Mouse (Mus musculus) embryonic facial prominence, embryonic 13.5 days (tissue): Measurements from ENCODE around the gene Fut8. TPM values are rescaled to one million over a fixed set of nuclear protein-coding genes. Genes with fewer than 3 reads are reported as not detected.

Experiments used
- ATAC-seq: fragments of 200-750 bp; cut with Nextera tagmentation; 2 replicates; pipeline ENCODE4 v1.8.0; 2017; ENCODE audit warnings: low read depth; ENCODE audit not compliant: insufficient number of reproducible peaks, insufficient read depth, low FRiP score, low TSS enrichment
- H3K27ac ChIP-seq: fragments of 300-500 bp; sonication (generic); 2 replicates; pipeline ENCODE4 v1.5.1; 2015; ENCODE audit warnings: moderate library complexity, mild to moderate bottlenecking, inconsistent platforms
- H3K27me3 ChIP-seq: fragments of 300-500 bp; sonication (generic); 2 replicates; pipeline ENCODE4 v1.6.1; 2015; ENCODE audit warnings: mild to moderate bottlenecking, inconsistent platforms
- H3K36me3 ChIP-seq: fragments of 300-500 bp; sonication (generic); 2 replicates; pipeline ENCODE4 v1.6.1; 2015; ENCODE audit warnings: mild to moderate bottlenecking, inconsistent platforms
- H3K4me1 ChIP-seq: fragments of 300-500 bp; sonication (generic); 2 replicates; pipeline ENCODE4 v1.6.1; 2015; ENCODE audit warnings: inconsistent platforms
- H3K4me2 ChIP-seq: fragments of 300-500 bp; sonication (generic); 2 replicates; pipeline ENCODE4 v1.6.1; 2015; ENCODE audit warnings: moderate library complexity, mild to moderate bottlenecking, inconsistent platforms
- H3K4me3 ChIP-seq: fragments of 300-500 bp; sonication (generic); 2 replicates; pipeline ENCODE4 v1.5.1; 2015; ENCODE audit warnings: mild to moderate bottlenecking, inconsistent platforms
- H3K9ac ChIP-seq: fragments of 300-500 bp; sonication (generic); 2 replicates; pipeline ENCODE4 v1.6.1; 2015; ENCODE audit warnings: mild to moderate bottlenecking, inconsistent platforms
- H3K9me3 ChIP-seq: fragments of 300-500 bp; sonication (generic); 2 replicates; pipeline ENCODE4 v1.6.1; 2016; ENCODE audit warnings: inconsistent platforms
- WGBS: fragments of 180-500 bp; shearing (Covaris S2); methylation state at CpG from one replicate; pipeline ENCODE4 v1.1.7; 2015; ENCODE audit warnings: mixed read lengths; 5-methylcytosine and 5-hydroxymethylcytosine counted together
- polyA plus RNA-seq: library from polyadenylated mRNA; unstranded; fragments of >200 nt; fragmentation: Nextera tagmentation; extraction: Ambion mirVana; gene quantifications from 2 replicates; pipeline ENCODE4 v1.2.1, GENCODE M21; 2015

Gene Fut8
- polyA plus RNA-seq, 1 experiment from 2014 or later: 25.6 TPM

GRCm38 (mm10) chr12:77324142-77324541 is 86.2 kb downstream of the Fut8 start:
- H3K27ac ChIP-seq: no peak overlapping the region

GRCm38 (mm10) chr12:77346521-77346920 is 108.6 kb downstream of the Fut8 start:
- WGBS: 89% methylated on average over 1 of the region's 1 CpGs
- H3K27me3 ChIP-seq: no peaks in the 10 kb centered on the region
- H3K4me2 ChIP-seq: no peak overlapping the region
- no peak overlapping the region for H3K27ac ChIP-seq
- no peaks in the 10 kb centered on the region for H3K36me3 ChIP-seq
- no peaks in the 10 kb centered on the region for H3K9me3 ChIP-seq
- H3K4me1 ChIP-seq: no peaks in the 10 kb centered on the region
- no peak for ATAC-seq
- H3K9ac ChIP-seq: no peak overlapping the region
- H3K4me3 ChIP-seq: no peak overlapping the region

More at GRCm38 (mm10) chr12:77324142-77324541, 86.2 kb downstream of the Fut8 start:
- no peaks in the 10 kb centered on the region for H3K36me3 ChIP-seq
- H3K4me1 ChIP-seq: 0 out of 2 replicates have a peak, but pooled peaks cover 3% of the 10 kb centered on the region
- no peak overlapping the region for H3K4me2 ChIP-seq
- H3K27me3 ChIP-seq: no peaks in the 10 kb centered on the region
- no peak for ATAC-seq
- no peak overlapping the region for H3K4me3 ChIP-seq
- 61% methylated on average over 3 of the region's 3 CpGs for WGBS
- no peaks in the 10 kb centered on the region for H3K9me3 ChIP-seq
- H3K9ac ChIP-seq: no peak overlapping the region

- H3K27ac ChIP-seq: no peak overlapping the region
- no peak overlapping the region for H3K4me2 ChIP-seq
- H3K9ac ChIP-seq: no peak overlapping the region
- ATAC-seq: no peak
- H3K27me3 ChIP-seq: no peaks in the 10 kb centered on the region
- no peaks in the 10 kb centered on the region for H3K9me3 ChIP-seq
- no peak overlapping the region for H3K4me3 ChIP-seq
- H3K36me3 ChIP-seq: no peaks in the 10 kb centered on the region
- no peaks in the 10 kb centered on the region for H3K4me1 ChIP-seq
These were observed 111.6 kb downstream of the Fut8 start for GRCm38 (mm10) chr12:77349543-77349942.

- no peak overlapping the region for H3K4me2 ChIP-seq
- no peaks in the 10 kb centered on the region for H3K9me3 ChIP-seq
- 98% methylated on average over 1 of the region's 1 CpGs for WGBS
- no peak for ATAC-seq
- no peaks in the 10 kb centered on the region for H3K27me3 ChIP-seq
- H3K4me1 ChIP-seq: no peaks in the 10 kb centered on the region
- H3K9ac ChIP-seq: no peak overlapping the region
- no peak overlapping the region for H3K4me3 ChIP-seq
- H3K36me3 ChIP-seq: no peaks in the 10 kb centered on the region; the same call in 1 of the 2 replicates
- no peak overlapping the region for H3K27ac ChIP-seq
These were observed 177.8 kb downstream of the Fut8 start for GRCm38 (mm10) chr12:77415720-77416119.

GRCm38 (mm10) chr12:77421667-77422393 is 183.9 kb downstream of the Fut8 start:
- ATAC-seq: no peak
- H3K9me3 ChIP-seq: no peaks in the 10 kb centered on the region
- WGBS: 80% methylated on average over 6 of the region's 6 CpGs

GRCm38 (mm10) chr12:77426093-77426492 is 188.2 kb downstream of the Fut8 start:
- no peak overlapping the region for H3K27ac ChIP-seq
- no peak overlapping the region for H3K4me3 ChIP-seq
- no peak for ATAC-seq
- H3K9ac ChIP-seq: no peak overlapping the region
- no peaks in the 10 kb centered on the region for H3K27me3 ChIP-seq
- no peaks in the 10 kb centered on the region for H3K9me3 ChIP-seq
- H3K36me3 ChIP-seq: no peaks in the 10 kb centered on the region
- H3K4me2 ChIP-seq: no peak overlapping the region
- WGBS: 56% methylated on average over 3 of the region's 3 CpGs
- H3K4me1 ChIP-seq: no peaks in the 10 kb centered on the region

More at GRCm38 (mm10) chr12:77421667-77422393, 183.9 kb downstream of the Fut8 start:
- H3K27me3 ChIP-seq: no peaks in the 10 kb centered on the region
- no peak overlapping the region for H3K4me3 ChIP-seq
- no peak overlapping the region for H3K27ac ChIP-seq
- H3K4me2 ChIP-seq: no peak overlapping the region
- H3K9ac ChIP-seq: no peak overlapping the region
- no peaks in the 10 kb centered on the region for H3K36me3 ChIP-seq
- no peaks in the 10 kb centered on the region for H3K4me1 ChIP-seq

GRCm38 (mm10) chr12:77428165-77428564 is 190.2 kb downstream of the Fut8 start:
- Histone ChIP-seq H3K27ac (no peak overlapping the region), H3K9ac (no peak overlapping the region), H3K36me3 (no peaks in the 10 kb centered on the region), H3K9me3 (no peaks in the 10 kb centered on the region), H3K4me1 (no peaks in the 10 kb centered on the region), H3K27me3 (no peaks in the 10 kb centered on the region), H3K4me2 (no peak overlapping the region), H3K4me3 (no peak overlapping the region)
- 65% methylated on average over 1 of the region's 1 CpGs for WGBS
- ATAC-seq: no peak

GRCm38 (mm10) chr12:77429381-77429780 is 191.5 kb downstream of the Fut8 start:
- H3K4me1 ChIP-seq: no peaks in the 10 kb centered on the region
- no peak overlapping the region for H3K4me2 ChIP-seq
- H3K9ac ChIP-seq: no peak overlapping the region
- no peaks in the 10 kb centered on the region for H3K9me3 ChIP-seq
- no peaks in the 10 kb centered on the region for H3K27me3 ChIP-seq
- H3K4me3 ChIP-seq: no peak overlapping the region
- H3K36me3 ChIP-seq: no peaks in the 10 kb centered on the region
- ATAC-seq: no peak
- no peak overlapping the region for H3K27ac ChIP-seq

GRCm38 (mm10) chr12:77436733-77437132 is 198.8 kb downstream of the Fut8 start:
- Histone ChIP-seq H3K9ac (no peak overlapping the region), H3K27ac (no peak overlapping the region), H3K4me1 (no peaks in the 10 kb centered on the region), H3K27me3 (no peaks in the 10 kb centered on the region), H3K36me3 (no peaks in the 10 kb centered on the region), H3K4me3 (no peak overlapping the region), H3K9me3 (no peaks in the 10 kb centered on the region), H3K4me2 (no peak overlapping the region)
- 69% methylated on average over 2 of the region's 2 CpGs for WGBS
- ATAC-seq: no peak

- Histone ChIP-seq H3K4me1 (no peaks in the 10 kb centered on the region), H3K27me3 (no peaks in the 10 kb centered on the region), H3K4me3 (no peak overlapping the region), H3K36me3 (no peaks in the 10 kb centered on the region), H3K9me3 (no peaks in the 10 kb centered on the region), H3K27ac (no peak overlapping the region), H3K9ac (no peak overlapping the region), H3K4me2 (no peak overlapping the region)
- ATAC-seq: no peak
- 86% methylated on average over 2 of the region's 2 CpGs for WGBS
These were observed 212.9 kb downstream of the Fut8 start for GRCm38 (mm10) chr12:77450816-77451215.

- Histone ChIP-seq H3K27ac (no peak overlapping the region), H3K9me3 (no peaks in the 10 kb centered on the region), H3K4me1 (no peaks in the 10 kb centered on the region), H3K9ac (no peak overlapping the region), H3K36me3 (no peaks in the 10 kb centered on the region), H3K4me3 (no peak overlapping the region), H3K4me2 (no peak overlapping the region), H3K27me3 (no peaks in the 10 kb centered on the region)
- no peak for ATAC-seq
- 82% methylated on average over 1 of the region's 1 CpGs for WGBS
These were observed 228.3 kb downstream of the Fut8 start for GRCm38 (mm10) chr12:77466178-77466577.

- no peaks in the 10 kb centered on the region for H3K36me3 ChIP-seq
- no peak overlapping the region for H3K9ac ChIP-seq
- no peaks in the 10 kb centered on the region for H3K4me1 ChIP-seq
- 74% methylated on average over 2 of the region's 2 CpGs for WGBS
- H3K4me3 ChIP-seq: no peak overlapping the region
- no peak for ATAC-seq
- H3K9me3 ChIP-seq: no peaks in the 10 kb centered on the region
- H3K27ac ChIP-seq: no peak overlapping the region
- H3K4me2 ChIP-seq: no peak overlapping the region
- H3K27me3 ChIP-seq: no peaks in the 10 kb centered on the region
These were observed 242.0 kb downstream of the Fut8 start for GRCm38 (mm10) chr12:77479931-77480330.
